Mouse (Mus musculus): ENCODE results near the gene Pcdh15. TPM values are rescaled to one million over a fixed set of nuclear protein-coding genes. Genes with fewer than 3 reads are reported as not detected.

Gene Pcdh15
- polyA plus RNA-seq, 1 experiment from 2014 or later = 0.66 TPM

DNA sequence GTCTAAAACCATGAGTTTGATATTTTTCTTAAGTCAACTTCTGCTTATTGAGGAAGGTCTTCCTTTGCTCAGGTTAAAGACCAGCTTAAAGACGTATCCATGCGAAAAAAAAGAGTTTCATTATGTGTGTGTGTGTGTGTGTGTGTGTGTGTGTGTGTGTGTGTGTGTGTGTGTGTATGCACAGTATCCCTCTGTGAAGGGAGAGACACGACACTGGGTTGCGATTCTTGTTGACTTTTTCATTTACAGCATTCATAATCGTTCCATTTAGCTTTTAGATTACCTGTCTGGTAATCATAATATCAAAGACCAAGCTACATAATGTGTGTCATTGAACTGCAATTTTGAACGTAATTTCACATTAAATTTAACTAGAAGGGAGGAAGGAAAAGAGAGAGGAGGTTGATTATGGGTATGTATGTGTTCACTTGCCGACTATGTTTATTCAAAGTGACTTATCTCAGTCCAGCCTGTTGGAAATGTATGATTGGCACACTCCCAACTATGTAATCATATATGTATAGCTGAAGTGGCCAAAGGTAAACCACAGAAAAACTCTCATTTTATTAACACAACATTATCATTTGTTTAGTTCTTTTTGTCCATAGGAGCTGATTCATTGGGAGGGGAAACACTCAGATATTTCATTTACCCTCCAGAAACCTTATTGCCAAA lies 626.6 kb downstream of the Pcdh15 start:
- WGBS (ENCODE audit: insufficient replicate concordance) = 62% methylated on average over 7 of the region's 7 CpGs
- ATAC-seq = no peak

DNA sequence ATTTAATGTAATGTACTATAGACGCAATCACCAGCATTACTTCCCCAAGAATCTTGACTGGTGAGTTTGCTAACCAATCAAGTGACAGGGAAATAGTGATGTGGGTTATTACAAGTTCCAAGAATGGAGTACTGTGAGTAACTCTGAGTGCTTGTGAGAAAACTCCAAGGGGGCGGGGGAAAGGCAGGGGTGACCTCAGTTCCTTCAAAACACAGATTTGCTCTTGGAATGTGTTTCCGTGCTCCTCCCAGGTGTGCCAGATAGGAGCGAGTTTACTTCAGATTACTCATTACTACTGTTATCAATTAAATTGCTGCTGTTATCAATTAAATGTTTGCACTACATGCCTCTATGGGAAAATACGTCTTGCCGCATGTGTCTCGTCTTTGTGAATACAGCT lies 634.1 kb downstream of the Pcdh15 start:
- Histone ChIP-seq H3K27ac (no peak overlapping the region), H3K4me1 (no peaks in the 10 kb centered on the region), H3K9ac (no peak overlapping the region), H3K36me3 (no peaks in the 10 kb centered on the region), H3K4me3 (no peak overlapping the region), H3K9me3 (replicated peaks) (no peaks in the 10 kb centered on the region), H3K27me3 (replicated peaks) (no peaks in the 10 kb centered on the region), H3K4me2 (no peak overlapping the region)
- 77% methylated on average over 7 of the region's 7 CpGs for WGBS (ENCODE audit: insufficient replicate concordance)
- ATAC-seq = no peak

More for the DNA sequence above, 626.6 kb downstream of the Pcdh15 start:
- Histone ChIP-seq H3K27me3 (replicated peaks) (no peaks in the 10 kb centered on the region), H3K9ac (no peak overlapping the region), H3K4me3 (no peak overlapping the region), H3K36me3 (no peaks in the 10 kb centered on the region), H3K27ac (no peak overlapping the region), H3K9me3 (replicated peaks) (no peaks in the 10 kb centered on the region), H3K4me1 (no peaks in the 10 kb centered on the region), H3K4me2 (no peak overlapping the region)

DNA sequence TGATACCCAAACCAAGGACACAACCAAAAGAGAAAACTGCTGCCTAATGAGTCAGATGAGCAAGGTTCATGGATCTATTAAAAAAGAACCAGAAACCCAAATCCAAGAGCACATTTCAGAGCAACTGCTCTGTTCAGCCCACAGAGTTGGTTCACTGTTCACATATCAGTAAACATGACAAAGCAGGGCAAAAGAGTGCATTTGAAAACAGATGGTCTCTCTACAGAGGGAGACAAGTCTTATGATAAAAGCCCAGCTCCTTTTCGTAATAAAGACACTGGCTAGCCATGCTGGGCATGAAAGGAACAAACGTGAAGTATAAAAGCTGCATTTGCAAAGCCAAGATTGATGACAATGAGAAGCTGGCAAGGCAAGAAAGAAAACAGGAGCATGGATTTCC lies 649.9 kb downstream of the Pcdh15 start:
- no peaks in the 10 kb centered on the region; the same call in 1 of the 2 replicates for H3K9me3 ChIP-seq (replicated peaks)
- 63% methylated on average over 2 of the region's 2 CpGs for WGBS (ENCODE audit: insufficient replicate concordance)
- ATAC-seq = no peak
- no peaks in the 10 kb centered on the region for H3K36me3 ChIP-seq
- no peaks in the 10 kb centered on the region for H3K27me3 ChIP-seq (replicated peaks)
- no peak overlapping the region for H3K4me2 ChIP-seq
- no peaks in the 10 kb centered on the region for H3K4me1 ChIP-seq
- no peak overlapping the region for H3K9ac ChIP-seq
- H3K27ac ChIP-seq = no peak overlapping the region
- H3K4me3 ChIP-seq = no peak overlapping the region

DNA sequence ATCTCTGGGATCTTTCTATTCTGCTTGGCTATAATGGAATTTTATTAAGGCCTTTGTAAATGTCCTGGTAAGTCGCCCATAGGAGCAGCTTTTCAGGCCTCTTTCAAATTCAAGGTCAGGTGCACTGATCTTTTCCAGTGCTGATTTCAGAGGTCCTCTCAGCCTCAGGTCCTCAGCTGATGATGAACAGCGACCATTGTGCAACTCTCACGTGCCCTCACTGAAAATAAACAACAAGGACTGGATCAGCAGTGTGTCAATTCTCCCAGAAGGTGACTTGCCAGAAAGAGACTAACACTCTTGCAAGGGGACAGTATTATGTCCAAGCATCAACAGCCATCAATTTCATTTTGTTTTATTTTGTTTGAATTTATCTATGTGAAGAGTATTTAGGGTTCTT lies 654.7 kb downstream of the Pcdh15 start:
- Histone ChIP-seq H3K9ac (no peak overlapping the region), H3K36me3 (no peaks in the 10 kb centered on the region), H3K4me2 (no peak overlapping the region), H3K9me3 (replicated peaks) (no peaks in the 10 kb centered on the region), H3K27me3 (replicated peaks) (no peaks in the 10 kb centered on the region), H3K4me3 (no peak overlapping the region), H3K4me1 (no peaks in the 10 kb centered on the region), H3K27ac (no peak overlapping the region)
- 26% methylated on average over 3 of the region's 3 CpGs for WGBS (ENCODE audit: insufficient replicate concordance)
- no peak for ATAC-seq

DNA sequence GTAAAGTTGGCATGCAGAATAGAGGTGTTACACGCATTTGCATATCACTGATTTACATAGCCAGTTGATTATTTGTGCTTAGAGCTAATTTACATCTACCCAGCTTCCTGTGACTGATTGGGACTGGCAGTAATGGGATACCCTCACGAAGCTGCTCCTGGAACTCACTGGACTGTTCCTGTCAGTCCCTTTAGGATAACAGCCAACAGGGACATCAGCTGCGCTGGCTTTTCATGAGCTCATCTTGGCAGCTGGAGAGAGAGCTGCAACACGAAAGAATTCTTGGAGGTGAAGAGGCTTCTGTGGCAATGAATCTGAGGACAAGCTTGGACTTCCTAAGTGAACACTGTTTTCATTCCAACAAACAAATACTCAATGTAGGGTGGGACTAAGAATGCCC lies 683.8 kb downstream of the Pcdh15 start:
- no peak overlapping the region for H3K4me2 ChIP-seq
- no peaks in the 10 kb centered on the region for H3K36me3 ChIP-seq
- no peaks in the 10 kb centered on the region for H3K27me3 ChIP-seq (replicated peaks)
- no peak overlapping the region for H3K9ac ChIP-seq
- H3K9me3 ChIP-seq (replicated peaks) = 0 out of 2 replicates have a peak, but pooled peaks cover 3% of the 10 kb centered on the region
- WGBS (ENCODE audit: insufficient replicate concordance) = 43% methylated on average over 4 of the region's 4 CpGs
- no peak for ATAC-seq
- H3K4me3 ChIP-seq = no peak overlapping the region
- no peak overlapping the region for H3K27ac ChIP-seq
- H3K4me1 ChIP-seq = no peaks in the 10 kb centered on the region

DNA sequence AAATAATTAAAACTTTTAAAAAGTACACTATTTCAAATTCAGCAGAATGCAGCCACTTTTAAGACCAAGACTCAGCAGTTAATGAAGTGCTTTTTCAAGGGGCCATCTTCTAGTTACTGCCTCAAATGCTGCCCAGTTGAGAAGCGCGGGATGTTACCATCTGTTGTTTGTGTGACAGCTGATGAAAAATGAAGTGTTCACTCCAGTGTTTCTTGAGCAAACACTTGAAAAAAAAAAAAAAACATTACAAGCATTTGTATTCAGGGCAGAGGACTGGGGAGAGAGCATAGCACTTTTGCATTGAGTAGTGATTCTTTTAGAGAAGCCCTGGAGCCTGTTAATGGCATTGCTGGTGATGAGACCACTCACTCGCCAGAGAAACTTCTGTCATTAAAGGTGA lies 689.0 kb downstream of the Pcdh15 start:
- no peak for ATAC-seq
- WGBS (ENCODE audit: insufficient replicate concordance) = 75% methylated on average over 3 of the region's 3 CpGs
- H3K9ac ChIP-seq = no peak overlapping the region
- H3K4me3 ChIP-seq = no peak overlapping the region
- H3K4me2 ChIP-seq = no peak overlapping the region
- no peaks in the 10 kb centered on the region for H3K27me3 ChIP-seq (replicated peaks)
- H3K4me1 ChIP-seq = no peaks in the 10 kb centered on the region
- no peaks in the 10 kb centered on the region for H3K36me3 ChIP-seq
- H3K27ac ChIP-seq = no peak overlapping the region
- H3K9me3 ChIP-seq (replicated peaks) = 0 out of 2 replicates have a peak, but pooled peaks cover 3% of the 10 kb centered on the region

DNA sequence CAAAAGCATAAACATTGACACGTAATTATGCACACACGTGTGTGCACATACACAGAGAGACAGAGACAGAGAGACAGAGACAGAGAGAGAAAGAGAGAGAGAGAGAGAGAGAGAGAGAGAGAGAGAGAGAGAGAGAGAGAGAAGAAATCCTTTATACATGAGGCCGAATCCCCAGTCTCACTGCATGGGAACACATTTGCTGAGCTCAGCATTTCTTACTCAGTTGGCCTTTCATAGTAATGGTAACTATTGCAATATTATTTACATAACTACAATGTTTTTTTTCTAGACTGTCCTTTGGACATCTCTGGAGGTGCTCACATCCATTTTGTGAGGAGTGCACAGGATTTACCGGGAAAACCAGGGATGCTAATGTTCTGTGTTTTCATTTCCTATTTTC lies 705.9 kb downstream of the Pcdh15 start:
- Histone ChIP-seq H3K9ac (no peak overlapping the region), H3K9me3 (replicated peaks) (no peaks in the 10 kb centered on the region), H3K4me3 (no peak overlapping the region), H3K4me1 (no peaks in the 10 kb centered on the region), H3K27ac (no peak overlapping the region), H3K4me2 (no peak overlapping the region), H3K27me3 (replicated peaks) (no peaks in the 10 kb centered on the region), H3K36me3 (no peaks in the 10 kb centered on the region)
- 75% methylated on average over 4 of the region's 4 CpGs for WGBS (ENCODE audit: insufficient replicate concordance)
- ATAC-seq = no peak

DNA sequence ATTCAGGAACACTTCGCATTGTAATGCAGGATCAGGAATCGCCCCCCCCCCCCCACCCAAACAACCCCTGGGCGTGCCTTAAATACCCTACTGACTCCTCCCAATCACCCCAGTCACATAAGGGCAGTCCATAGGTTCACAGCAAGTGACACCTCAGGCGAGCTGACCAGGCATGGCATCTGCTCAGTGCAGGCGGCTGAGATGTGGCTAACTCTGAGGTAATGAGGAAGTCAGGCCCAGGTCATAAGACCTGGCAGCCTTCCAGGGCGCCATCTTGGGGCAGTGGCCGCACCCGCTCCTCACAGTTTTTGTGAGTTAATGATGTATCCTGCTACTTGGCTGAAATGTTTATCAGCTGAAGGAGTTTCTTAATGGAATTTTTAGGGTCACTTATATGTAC lies 713.2 kb downstream of the Pcdh15 start:
- no peak for ATAC-seq
- no peaks in the 10 kb centered on the region for H3K4me1 ChIP-seq
- 64% methylated on average over 8 of the region's 8 CpGs for WGBS (ENCODE audit: insufficient replicate concordance)
- no peaks in the 10 kb centered on the region for H3K36me3 ChIP-seq
- H3K9me3 ChIP-seq (replicated peaks) = no peaks in the 10 kb centered on the region
- no peaks in the 10 kb centered on the region for H3K27me3 ChIP-seq (replicated peaks)
- no peak overlapping the region for H3K27ac ChIP-seq
- no peak overlapping the region for H3K4me3 ChIP-seq
- no peak overlapping the region for H3K9ac ChIP-seq
- H3K4me2 ChIP-seq = no peak overlapping the region

DNA sequence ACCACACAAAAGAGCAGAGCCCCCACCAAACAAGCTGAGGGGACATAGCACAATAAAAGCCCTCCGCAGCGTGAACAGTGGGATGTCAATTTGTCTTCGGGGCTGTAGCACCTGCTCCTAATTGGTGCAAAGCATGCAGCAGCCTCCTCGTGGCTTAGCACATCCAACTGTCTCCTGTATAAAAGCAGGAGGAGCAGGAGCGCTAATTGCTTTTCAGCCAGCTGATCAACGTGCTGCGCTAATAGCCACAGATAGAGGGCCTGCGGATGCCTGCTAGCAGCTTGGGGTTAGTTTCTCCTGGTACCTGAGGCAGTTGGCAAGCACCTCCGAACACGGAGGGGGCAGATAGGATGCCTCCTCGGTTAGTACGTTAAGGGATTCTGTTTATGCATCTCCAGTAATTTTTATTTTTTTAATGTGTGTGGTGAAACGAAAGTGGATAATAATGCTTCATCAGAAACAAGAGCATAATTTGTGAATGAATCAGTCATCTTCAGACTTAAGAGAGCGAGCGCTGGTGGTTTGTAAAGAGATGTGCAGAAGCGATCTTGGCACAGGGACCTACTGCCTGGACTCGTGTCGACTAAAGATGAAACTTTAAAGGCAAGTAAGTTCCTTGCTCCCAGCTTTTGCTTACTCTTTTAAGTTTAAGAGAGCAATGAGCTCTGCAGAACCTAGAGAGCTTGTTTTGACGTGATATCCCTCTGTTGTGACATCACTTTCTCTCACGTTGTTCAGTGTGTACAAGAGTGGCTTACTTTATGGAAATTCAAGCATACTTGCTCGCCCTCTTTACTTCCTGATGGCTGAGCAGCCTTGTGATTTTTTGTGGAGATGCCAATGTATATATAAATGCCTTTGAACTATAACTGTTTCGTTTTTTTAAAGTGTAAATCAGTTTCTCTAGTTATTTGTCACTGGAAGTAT lies 722.8 kb downstream of the Pcdh15 start:
- Histone ChIP-seq H3K36me3 (no peaks in the 10 kb centered on the region), H3K4me2 (no peak overlapping the region), H3K4me3 (no peak overlapping the region), H3K9ac (no peak overlapping the region), H3K9me3 (replicated peaks) (no peaks in the 10 kb centered on the region), H3K27me3 (replicated peaks) (no peaks in the 10 kb centered on the region), H3K27ac (no peak overlapping the region), H3K4me1 (no peaks in the 10 kb centered on the region)
- no peak for ATAC-seq
- WGBS (ENCODE audit: insufficient replicate concordance) = 43% methylated on average over 22 of the region's 22 CpGs

DNA sequence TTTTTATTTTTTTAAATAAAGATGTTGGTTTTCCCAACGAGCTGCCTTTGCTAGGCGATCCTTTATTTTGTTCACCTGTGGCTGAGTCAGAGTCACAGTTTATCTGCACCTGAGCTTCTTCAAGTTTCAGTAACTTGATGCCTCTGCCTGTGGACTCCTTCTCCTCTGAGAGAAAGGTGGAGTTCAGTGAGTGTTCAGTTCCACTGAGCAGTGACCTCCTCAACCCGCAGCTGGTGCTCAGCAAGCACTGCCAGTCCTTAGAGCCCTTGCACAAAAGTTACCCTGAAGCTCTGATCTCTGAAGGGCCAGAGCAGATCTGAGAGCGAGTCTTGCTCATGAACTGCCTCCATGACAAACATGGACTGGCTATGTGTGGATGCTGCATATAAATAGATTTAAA lies 724.1 kb downstream of the Pcdh15 start:
- Histone ChIP-seq H3K9me3 (replicated peaks) (no peaks in the 10 kb centered on the region), H3K27ac (no peak overlapping the region), H3K4me2 (no peak overlapping the region), H3K9ac (no peak overlapping the region), H3K36me3 (no peaks in the 10 kb centered on the region), H3K4me1 (no peaks in the 10 kb centered on the region), H3K4me3 (no peak overlapping the region), H3K27me3 (replicated peaks) (no peaks in the 10 kb centered on the region)
- ATAC-seq = no peak
- 66% methylated on average over 4 of the region's 4 CpGs for WGBS (ENCODE audit: insufficient replicate concordance)

DNA sequence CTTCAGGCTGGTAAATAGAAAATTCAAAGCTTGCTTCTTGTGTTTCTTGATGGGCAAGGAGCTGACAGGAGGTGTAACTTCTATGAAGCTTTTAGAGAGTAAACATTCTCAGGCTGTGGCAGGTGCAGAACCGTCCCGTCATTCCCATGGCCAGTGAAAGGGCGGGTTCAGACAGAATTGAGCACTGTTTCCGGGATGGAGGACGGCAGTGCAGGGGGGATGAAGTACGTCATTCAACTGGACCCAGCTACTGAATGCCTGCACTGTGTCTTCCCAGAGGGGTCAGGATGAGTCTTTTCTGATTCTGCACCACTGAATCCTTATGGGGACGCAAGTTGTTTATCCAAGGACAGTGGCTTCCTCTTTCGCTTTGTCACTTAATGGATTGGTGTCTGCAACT lies 727.2 kb downstream of the Pcdh15 start:
- H3K36me3 ChIP-seq = no peaks in the 10 kb centered on the region
- no peak overlapping the region for H3K4me3 ChIP-seq
- ATAC-seq = no peak
- WGBS (ENCODE audit: insufficient replicate concordance) = 71% methylated on average over 8 of the region's 8 CpGs
- no peaks in the 10 kb centered on the region for H3K9me3 ChIP-seq (replicated peaks)
- H3K4me2 ChIP-seq = no peak overlapping the region
- no peaks in the 10 kb centered on the region for H3K27me3 ChIP-seq (replicated peaks)
- no peak overlapping the region for H3K9ac ChIP-seq
- no peak overlapping the region for H3K27ac ChIP-seq
- no peaks in the 10 kb centered on the region for H3K4me1 ChIP-seq

DNA sequence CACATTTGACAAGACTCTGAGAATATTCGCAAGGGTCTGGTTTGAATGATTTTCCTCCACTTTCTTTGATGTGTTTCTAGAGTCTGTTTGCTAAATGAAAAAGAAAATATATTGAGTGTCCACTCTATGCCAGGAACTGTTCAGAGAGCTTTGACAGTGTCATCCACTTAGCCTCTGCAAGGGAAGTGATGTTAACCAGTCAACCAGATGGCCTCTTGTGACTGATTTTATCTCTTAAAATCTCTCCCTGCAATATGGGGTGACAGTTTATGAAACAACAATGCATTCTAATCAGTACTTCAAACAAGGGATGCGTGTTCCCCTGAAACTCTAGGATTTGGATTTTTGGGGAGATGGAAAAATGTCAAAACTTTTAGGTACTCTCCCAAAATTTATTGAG lies 729.6 kb downstream of the Pcdh15 start:
- WGBS (ENCODE audit: insufficient replicate concordance) = 74% methylated on average over 2 of the region's 2 CpGs
- no peak overlapping the region for H3K4me3 ChIP-seq
- no peaks in the 10 kb centered on the region for H3K36me3 ChIP-seq
- H3K27me3 ChIP-seq (replicated peaks) = no peaks in the 10 kb centered on the region
- no peak overlapping the region for H3K4me2 ChIP-seq
- H3K27ac ChIP-seq = no peak overlapping the region
- H3K9ac ChIP-seq = no peak overlapping the region
- no peak for ATAC-seq
- H3K9me3 ChIP-seq (replicated peaks) = 0 out of 2 replicates have a peak, but pooled peaks cover 4% of the 10 kb centered on the region
- no peaks in the 10 kb centered on the region for H3K4me1 ChIP-seq
